Mouse (Mus musculus) NIH3T3 (cell line): ENCODE data around the gene C2cd4c.

Experiments used
- DNase-seq: peaks from one replicate; pipeline ENCODE4 v3.0.0-alpha.2; 2012; ENCODE audit warnings: low read depth

The C2cd4c gene

DNA sequence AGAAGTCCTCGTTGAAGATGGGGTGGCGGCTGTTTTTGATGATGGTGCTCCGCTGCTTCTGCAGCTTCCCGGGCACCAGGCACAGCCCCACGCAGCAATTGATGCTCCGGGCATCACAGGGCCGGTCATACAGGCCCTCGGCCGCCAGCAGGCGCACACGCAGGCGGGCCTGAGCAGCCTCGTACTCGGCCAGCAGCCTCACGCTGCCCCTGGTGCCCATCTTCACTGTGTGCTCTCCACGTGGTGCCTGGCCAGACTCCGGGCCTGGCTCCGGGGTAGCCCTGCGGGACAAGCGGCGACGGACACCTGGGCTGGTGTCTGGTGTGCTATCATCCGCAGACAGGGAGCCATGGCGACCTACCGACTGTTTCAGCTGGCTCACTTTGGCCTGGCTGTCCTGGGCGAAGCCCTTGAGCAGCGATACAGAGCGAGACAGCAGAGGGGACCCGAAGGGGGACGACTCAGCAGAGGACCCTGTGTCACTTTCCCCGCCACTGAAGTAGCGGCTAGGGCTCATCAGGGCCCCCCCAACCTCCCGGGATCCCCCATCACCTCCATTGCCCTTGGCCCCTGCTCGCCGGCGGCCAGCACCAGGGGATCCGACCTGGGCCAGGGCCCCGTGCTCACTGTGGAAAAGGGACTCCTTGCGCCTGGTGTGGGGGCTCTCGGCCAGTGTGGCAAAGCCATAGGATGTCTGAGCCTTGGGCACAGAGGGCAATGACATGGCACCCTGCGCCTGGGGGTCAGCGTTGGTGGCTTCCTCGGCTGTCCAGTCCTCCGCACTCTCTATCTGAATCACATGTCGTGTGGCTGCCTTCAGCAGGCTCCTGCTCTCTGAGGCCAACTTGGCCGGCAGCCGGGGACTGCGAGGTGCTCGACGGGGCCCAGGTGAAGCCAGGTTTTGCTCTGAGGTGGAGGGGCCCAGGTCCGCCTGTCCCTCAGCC, 1.4 kb downstream of the C2cd4c start:
- peak; percentile 41 for DNase-seq

DNA sequence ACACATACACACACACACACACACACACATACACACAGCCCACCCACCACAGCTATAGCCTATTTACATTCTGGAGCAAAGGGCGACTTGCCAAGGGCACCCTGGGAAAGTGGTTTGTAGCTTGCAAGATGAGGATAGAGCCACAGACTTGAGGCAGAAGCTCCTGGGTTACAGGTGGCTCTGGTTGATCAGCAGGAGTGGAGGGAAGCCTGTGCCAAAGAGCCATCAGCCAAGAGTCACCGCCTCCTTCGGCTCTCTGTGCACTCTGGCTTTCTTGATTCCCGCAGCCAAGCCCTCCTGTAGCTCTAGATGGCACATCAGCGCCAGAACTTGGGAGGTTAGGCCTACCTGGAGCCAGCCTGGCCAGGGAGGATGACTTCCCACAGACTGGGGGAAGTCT, 2.5 kb downstream of the C2cd4c start:
- no peak for DNase-seq

DNA sequence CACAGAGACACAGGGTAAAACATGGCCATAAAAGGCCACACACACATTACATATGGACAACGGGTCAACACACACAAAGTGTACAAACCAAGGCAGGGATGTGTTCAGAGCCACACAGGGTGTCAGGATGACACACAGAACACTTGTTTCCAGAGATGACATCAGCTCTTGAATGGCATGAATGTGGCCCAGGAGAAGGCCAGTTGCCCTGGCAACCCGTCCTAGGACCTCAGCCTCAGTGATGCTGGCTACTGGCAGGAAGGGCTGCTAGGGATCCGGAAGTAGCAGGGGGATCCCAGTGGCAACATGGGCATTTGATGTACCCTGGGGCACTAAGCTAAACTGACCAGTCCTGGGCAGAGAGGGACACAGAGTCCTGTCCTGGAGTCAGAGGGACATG, 4.5 kb downstream of the C2cd4c start:
- DNase-seq = no peak

DNA sequence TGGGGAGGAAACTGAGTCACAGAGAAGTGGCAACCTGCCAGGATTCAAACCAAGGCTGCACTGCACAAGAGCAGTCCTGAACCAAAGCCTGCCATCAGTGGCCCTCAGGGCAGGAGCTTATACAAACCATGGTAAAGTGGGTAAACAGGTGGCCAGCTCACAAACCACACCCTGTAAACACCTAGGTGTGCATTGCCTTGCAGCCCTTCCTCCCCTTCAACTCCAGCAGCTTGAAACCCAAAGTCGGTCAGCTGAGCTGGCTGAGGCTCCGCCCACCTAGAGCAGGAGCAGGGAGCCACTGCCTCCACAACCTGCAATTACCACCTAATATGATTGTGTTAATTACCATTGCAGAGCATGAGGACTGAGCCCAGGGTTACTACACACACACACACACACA, 5.9 kb downstream of the C2cd4c start:
- no peak for DNase-seq

DNA sequence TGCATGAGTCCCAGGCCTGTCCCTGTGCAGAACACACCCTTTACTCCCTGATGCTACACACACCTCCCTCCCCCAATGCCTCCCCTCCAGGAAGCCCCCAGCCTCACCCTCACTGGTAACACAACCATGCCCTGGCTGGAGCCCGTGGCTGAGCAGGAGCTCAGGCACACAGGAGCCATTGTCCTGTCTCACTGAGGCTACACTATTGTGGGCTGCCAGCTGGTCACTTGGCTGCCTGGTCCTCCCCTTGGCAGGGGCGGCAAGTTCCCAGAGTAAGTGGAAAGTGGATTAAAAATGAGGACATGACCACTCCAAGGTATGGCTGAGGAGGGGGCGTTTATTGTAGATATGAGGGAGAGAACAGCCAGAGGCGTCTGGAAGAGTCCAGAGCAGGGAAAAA, 7.3 kb downstream of the C2cd4c start:
- no peak for DNase-seq

DNA sequence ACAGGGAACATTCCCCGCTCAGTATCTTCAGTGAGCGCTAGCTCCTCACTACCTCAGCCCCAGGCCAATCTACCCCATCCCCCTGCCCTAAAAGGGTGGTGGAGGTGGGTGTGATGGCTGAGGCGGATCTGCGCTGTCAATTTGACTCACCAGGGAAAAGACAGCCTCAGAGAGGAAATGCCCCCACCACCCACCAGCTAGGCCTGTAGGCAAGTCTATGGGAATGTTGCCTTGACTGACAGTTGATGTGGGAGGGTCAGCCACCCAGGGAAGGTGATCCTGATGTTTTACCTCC, 15.9 kb downstream of the C2cd4c start:
- DNase-seq = no peak

DNA sequence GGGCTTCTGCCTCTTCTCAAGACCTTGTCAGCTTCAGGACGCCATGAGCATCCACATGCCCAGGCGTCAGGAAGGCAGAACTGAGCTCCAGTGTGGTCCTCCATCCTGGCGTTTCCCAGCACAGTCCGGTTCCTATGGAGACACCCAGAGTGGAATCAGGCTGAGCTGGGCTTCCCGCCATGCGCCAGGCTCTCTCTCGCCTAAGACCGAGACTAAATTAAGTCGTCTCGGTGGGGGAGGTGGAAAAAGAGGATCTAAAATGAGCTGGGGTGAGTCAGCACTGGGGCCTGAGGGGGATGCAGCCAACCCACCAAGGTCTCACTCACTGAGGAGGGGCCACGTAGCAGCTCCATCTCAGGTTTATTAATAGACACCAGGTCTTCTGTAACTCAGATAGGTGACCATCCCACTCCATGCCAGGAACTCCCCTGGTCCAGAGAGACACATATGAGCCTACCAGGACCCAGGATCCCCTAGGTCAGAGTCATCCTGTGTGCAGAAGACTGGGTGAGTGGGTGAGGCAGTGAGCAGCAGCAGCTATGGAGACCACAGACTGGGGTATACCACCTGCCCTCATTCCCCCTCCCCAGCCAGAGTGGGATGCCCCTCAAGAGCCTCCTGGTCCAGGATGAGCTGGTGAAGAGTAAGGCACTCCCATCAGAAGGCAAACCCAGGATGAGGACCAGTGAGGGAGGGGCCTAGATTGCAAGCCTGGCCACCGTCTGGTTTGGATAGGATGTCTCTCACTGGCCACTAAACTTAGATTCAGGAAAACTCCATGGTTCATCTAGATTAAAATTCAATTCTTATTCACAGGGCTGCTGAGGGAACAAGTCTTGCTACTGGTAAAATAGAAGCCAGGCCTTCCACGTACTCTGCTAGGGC, 16.5 kb downstream of the C2cd4c start:
- DNase-seq = peak; percentile 57

DNA sequence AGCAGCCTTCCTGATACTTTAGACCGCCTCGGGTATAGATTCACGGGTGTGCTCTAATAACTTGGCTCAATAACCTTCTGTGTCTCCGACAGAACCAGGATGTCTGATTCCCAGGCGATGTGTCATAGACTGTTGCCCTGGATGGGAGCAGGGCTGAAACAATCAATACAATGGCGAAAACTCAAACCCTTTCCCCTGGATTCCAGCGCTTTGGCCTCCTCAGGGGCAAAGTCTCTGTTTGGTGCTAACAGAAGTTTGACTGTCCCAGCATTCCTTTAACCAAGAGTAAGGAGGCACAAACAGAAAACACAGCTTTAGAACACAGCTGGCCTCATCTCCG, 18.3 kb downstream of the C2cd4c start:
- no peak for DNase-seq

DNA sequence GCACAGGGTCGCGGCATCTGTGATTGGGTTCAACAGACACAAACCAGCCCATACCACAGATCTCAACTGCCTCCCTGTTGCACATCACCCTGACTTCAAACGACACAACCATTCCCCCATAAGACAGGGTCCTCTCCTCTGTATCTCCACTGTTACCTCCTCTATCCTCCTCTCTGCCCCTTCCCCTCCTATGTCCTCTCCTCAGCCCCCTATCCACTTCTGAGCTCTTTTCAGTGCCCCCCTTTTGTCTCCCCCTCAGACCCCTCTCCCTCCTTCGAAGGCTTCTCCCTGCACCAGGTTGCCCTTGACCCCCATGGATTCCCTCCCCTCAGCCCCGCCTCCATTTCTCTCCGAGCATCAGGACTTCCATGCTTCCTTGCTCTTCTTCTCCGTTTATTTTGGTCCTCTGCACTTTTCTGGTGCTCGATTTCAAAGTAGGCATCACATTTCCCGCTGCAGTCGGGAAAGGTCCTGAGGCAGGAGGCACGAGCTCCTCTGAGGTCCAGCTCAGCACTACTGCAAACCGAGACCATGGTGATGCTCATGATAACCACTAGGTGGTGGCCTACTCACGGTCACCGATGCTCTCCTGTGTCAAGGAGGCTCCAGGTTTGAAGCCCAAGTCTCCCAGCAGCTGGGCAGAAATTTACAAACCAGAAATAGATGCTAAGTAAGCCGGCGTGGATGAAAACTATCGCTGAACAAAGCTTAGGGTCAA, 18.8 kb downstream of the C2cd4c start:
- peak; percentile 92 for DNase-seq

DNA sequence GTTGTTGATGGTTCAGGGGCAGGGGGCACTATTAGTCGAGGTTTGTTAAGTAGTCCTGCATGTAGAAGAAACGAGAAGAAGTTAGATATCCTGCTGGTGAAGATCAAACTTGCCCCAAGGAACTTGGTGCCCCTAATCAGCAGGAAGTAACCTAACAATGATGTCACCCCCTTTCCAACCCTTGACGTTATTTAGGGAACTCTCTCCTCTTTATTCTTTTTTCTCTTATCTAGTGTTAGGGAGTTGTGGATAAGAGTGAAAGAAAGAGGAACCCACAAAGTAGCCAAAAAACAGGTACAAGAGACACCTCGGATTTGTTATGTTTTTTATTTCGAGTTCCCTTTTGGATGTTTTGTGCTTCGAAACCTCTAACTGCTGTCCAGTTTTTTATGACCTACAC, 19.7 kb downstream of the C2cd4c start:
- DNase-seq = no peak

DNA sequence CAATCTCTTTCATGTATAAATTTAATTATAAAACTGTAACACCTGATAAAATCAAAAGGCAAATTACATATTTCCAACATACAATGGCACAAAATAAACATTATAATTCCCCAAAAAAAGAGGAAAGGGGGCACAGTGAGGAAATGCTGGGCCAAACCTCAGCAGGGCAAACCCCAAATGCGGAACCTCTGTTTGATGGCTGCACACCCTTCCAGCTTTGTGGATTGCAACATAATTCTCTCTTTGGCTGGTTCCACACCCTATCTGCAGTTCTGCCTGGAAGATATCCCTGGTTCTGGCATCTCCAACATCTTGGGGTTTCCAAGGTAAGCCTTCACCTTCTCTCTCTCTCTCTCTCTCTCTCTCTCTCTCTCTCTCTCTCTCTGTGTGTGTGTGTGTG, 23.1 kb downstream of the C2cd4c start:
- no peak for DNase-seq

DNA sequence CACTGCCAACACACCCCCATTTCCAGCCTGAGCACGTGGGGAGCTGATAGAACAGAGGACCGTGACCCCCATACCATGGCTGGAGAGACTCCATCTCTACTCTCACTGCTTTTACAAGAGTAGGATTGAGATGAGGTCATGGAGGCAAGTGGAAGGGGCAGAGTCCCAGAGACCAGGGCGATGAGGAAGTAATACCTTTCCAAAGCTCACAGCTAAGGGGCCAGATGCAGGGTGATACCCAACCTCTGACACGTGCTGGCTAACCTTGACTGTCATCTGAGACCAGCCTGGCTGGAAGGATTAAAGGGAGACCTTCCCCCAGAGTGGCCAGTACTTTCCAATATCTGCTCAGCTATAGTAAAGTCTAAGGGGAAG, 26.1 kb downstream of the C2cd4c start:
- DNase-seq = no peak

DNA sequence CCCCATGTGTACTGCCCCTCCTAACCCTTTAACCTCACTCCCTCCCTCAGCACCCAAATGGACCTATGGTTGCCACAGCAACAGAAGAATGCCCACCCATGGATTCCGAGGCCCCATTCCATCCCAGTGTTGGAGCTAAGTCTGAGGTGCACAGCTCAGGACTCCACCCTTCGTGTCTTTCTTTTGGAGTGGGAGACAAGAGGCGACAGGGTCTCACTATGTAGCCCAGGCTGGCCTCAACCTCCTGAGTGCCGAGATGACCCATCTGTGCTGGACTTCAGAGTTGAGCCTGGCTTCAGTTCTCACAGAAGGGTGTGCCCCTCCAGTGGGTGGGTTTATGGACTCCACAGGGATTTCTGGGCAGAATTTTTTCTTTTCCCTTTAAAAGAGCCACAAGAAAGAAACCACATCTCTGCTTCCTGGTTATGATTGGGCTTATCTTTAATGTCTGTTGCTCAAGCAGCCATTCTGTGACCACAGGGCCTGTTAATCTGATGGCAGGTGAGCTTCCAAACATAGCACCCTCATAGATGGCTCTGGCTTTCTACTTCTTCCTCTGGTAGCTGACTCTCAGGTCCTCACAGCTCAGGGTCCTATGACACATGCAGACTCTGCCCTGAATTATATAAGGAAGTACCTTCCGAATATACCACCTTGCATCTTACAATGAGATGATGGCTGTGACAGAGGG, 26.6 kb downstream of the C2cd4c start, which contains the start of gene Theg:
Gene Theg, minus strand, starts transcription at position 271 of the 691 bp plus-strand sequence.
- no peak for DNase-seq

DNA sequence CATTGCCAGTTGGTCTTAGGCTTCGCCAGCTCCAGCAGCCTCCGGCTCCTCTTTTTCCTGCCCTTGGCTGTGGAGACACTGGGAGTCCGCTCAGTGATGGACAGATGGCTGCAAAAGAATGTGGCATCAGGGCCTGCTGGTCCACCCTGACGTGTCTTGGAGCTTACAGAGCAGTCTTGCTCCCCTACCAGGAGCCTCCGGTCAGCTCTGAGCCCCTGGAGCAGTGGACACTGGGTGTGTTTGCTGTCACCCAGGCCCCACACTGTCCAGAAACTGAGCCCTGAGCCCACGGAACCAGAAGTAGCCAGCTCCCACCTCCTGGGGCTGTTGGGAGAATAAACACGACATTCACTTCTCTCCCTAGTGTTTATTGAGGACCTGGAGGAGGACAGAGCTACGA, 27.6 kb downstream of the C2cd4c start:
- no peak for DNase-seq

DNA sequence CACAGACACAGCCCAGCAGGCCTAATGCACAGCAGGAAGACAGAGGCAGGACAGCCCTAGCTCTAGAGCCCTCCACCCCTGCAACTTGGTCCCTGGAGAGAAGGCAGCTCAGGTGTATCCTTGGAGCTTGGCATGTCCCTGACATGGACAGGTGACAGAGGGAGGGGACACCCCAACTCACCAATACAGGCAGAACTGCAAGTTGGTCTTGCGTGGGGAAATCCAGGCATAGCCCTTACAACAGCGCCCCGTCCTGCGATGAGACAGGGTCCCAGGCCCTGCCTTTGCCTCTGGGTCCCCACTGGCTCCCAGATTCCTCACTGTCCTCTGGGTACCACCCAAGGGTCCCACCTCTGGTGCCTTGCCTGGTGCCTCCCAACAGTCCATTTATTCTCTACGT, 28.1 kb downstream of the C2cd4c start:
- no peak for DNase-seq

DNA sequence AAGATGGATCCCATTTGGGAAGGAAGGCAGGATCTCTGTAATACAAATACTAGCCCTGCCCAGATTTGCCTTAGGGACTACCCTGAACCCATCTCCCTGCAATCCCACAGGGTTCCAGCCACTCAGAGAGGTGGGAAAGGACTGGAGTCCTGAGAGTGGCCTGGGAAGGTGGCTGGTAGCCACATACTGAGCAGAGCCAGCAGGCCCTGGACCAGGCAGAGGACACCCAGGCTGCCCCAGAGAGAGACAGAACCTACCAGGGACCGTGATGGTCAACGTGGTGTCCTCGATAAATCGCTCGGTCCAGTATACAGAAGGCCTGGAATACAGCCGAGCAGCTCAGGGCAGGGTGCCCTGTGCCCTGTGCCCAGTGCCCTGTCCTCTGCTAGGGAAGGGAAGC, 28.7 kb downstream of the C2cd4c start:
- DNase-seq = no peak

DNA sequence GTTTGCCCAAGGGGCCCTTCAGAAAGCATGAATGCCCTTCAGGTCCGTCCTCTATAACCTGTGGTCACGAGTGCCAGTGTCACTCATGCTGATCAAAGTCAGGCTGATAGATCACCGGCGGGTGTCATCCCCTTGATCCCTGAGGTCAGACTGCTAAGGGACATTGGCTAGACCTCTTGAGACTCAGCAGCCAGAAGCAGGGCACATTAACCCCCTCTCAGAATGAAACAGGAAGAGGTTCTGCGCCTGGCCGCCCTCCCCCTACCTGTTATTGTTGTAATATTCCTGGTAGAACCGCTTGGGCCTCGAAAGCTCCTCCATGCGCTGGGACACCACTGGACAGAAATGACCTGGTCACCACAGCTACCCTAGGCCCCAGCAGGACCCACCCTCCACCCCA, 29.4 kb downstream of the C2cd4c start:
- DNase-seq = no peak

DNA sequence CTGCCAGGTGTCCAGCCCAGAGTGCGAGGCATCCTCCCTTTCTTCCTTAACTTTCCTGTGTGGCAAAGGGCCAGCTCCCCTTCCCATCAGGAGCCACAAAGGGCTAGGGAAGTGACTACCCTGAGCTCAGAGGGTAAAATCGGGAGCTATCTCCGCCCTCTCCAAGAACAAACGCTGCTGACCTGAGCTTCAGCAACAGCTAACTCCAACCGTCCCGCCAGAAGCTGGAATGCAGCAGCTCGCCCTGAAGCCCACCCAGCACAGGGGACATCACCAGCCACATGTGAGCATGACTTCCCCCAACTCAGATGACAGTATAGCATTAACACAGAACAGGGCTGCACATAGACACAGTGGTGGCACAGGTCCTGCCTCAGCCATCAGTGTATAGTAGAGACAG, 29.8 kb downstream of the C2cd4c start:
- DNase-seq = no peak

DNA sequence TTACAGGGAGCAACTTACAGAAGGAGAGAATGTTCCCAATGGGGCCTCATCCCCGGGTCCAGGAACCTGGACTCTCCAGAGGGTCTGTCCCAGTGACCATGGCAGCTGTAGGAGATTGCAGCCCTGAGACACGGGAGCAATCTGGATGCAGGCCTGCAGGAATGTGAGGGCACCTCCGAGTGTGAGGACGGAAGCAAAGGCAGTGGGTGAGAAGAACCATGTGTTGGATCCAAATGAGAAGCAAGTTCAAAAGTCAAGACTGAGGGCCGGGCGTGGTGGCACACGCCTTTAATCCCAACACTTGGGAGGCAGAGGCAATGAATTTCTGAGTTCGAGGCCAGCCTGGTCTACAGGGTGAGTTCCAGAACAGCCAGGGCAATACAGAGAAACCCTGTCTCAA, 32.3 kb downstream of the C2cd4c start:
- no peak for DNase-seq

DNA sequence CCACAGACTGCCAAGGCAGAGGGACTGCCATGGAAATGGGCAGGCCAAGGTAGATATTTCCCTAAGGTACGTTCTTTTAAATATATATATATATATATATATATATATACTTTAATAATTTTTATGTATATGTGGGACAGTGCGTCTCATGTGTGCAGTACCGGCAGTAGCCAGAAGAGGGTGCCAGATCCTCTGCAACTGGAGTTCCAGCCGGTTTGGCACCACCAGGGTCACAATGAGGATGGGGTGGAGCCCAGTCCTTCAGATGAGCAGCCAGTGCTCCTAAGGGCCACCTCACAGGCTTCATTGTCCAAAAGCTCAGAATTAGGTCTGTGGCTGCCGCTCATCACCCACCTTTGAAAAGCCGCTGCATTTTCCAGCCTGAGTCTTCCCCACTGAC, 33.0 kb downstream of the C2cd4c start:
- peak; percentile 67 for DNase-seq

DNA sequence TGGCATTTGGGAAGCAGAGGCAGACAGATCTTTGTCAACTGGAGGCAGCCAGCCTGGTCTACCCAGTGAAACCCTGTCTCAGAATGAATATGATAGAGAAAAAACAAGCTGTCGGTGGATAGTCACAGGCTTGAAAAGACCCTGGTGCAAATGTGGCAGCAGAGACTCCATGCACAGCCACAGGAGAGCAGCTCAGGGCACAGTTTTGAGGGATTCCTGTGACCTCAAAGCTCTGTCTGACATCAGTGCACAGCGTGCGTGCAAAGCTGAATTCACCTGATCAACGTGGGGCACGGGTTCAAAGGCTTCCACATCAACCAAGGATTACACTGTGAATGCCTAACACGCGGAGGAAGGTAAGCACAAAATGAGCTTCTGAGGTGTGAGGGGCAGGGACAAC, 33.5 kb downstream of the C2cd4c start:
- DNase-seq = no peak

DNA sequence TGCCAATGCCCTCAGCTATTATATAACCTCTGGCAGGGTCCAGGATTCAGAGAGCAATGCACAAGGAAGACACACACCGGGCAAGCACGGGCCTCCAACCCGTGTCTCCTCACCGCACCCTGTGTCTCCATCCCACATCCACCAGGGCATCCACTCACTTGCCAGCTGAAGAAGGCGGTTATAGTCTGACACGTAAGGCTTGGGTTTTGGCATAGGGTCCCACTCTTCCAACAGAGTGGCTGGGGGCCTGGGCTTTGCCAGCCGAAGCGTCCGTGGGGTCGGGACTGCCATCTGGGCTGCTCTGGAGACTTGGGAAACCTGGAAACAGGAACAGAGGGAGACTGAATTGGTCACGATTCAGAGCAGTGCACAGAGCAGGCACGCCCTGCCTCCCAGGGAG, 34.0 kb downstream of the C2cd4c start:
- DNase-seq = no peak
